Mouse (Mus musculus) CD4-positive helper T cell, adult 2 months (primary cell): ENCODE measurements around the gene Podn.
A peak's percentile ranks its signal among the peaks of the same experiment; 100 is the strongest.

Experiments used
- DNase-seq: peaks from one replicate; pipeline ENCODE4 v3.0.0-alpha.2; 2012; ENCODE audit warnings: low read depth, missing footprints, low spot score

Podn gene

GRCm38 (mm10) chr4:108007532-108008103 is 88.6 kb downstream of the Podn start:
- no peak for DNase-seq

- DNase-seq, result no peak
Measured at GRCm38 (mm10) chr4:108005328-108005727, 90.9 kb downstream of the Podn start.

DNA sequence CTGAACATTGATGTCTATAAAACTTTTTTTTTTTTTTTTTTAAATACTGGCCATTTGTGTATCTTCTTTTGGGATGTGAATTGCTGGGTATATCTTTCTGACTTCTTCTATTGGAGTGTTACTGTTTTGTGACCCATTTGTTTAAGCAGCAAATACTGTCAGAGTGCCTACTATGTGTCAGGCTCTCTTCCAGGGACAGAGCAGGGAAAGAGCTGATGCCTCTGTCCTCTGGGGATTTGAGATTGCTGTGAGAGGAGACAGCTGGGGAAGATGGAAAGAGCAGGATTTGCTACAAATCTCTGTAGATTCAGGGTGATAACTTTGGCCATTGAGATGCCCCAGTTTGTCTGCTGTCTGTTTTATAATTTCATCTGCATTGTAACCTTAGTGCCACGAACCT is 96.9 kb downstream of the Podn start:
- DNase-seq, result no peak

GRCm38 (mm10) chr4:107998641-107999332 is 97.5 kb downstream of the Podn start:
- no peak for DNase-seq

DNA sequence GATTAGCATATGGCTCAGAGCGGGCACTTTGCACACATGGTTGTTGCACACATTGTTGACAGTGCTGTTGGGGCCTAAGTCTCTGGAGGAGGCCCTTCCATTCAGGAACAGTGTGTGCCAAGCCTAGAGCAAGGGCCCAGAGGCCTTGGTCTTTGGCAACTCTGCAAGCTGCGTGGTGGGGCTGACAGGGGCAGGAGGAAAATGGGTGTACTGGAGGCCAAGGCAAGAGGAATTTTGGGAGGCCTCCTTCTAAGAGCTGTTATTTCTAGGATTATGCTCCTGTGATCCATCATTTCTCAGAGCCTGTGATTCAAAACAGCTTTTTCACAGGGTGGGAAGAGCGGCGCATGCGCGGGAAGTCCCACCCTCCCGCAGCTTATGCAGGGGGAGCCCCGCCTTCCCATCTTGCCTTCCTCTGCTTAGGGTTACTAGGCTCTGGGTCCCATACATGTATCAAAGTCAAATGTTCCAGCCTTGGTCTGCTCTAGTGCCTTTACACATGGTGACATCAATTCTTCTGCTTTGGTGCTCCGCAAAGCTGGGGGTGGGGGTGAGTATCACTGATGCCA is 99.7 kb downstream of the Podn start:
- DNase-seq, result no peak

DNA sequence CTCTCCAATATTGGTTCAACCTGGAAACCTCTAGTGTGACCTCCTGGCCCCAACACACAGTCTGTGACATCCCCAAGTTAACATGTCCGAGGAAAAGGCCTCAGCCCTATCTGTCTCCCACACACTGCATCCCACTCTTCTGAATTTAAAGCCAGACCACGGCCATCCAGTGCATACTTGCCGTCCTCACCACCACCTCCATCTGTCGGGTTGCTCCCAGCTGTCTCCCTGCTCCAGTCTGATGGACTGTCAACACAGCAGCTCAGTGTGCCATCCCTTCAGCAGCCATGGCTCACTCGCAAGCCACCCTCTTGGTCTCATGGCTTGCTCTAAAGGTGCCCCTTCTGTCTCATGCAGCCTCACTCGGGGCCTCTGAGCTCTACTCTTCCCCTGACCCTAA is 100.5 kb downstream of the Podn start:
- DNase-seq, result no peak

- DNase-seq, result no peak
Measured at GRCm38 (mm10) chr4:107995011-107995410, 101.2 kb downstream of the Podn start.

DNA sequence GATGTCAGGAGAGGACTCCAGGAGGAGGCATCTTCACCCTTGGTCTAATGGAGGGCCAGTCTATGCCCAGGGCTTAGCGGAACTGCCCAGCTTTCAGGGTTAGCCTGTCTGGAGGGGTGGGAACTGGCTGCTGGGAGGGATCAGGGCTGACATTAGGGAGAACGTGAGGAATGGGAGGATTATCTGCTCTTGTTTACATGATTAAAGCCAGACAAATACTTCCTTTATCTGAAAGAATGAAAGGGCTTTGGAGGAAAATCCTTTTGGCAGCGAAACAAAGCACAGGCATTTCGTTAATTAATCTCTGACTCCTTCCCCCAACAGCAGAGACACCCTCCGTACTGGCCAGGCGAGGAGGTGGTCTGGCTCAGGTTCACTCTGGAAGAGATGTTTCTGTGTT is 104.4 kb downstream of the Podn start:
- DNase-seq, result no peak

- DNase-seq, result no peak
Measured at GRCm38 (mm10) chr4:107990818-107991217, 105.4 kb downstream of the Podn start.

GRCm38 (mm10) chr4:107988931-107989330 is 107.3 kb downstream of the Podn start:
- peak; percentile 44 for DNase-seq

- no peak for DNase-seq
Measured at GRCm38 (mm10) chr4:107986386-107987168, 109.7 kb downstream of the Podn start.

DNA sequence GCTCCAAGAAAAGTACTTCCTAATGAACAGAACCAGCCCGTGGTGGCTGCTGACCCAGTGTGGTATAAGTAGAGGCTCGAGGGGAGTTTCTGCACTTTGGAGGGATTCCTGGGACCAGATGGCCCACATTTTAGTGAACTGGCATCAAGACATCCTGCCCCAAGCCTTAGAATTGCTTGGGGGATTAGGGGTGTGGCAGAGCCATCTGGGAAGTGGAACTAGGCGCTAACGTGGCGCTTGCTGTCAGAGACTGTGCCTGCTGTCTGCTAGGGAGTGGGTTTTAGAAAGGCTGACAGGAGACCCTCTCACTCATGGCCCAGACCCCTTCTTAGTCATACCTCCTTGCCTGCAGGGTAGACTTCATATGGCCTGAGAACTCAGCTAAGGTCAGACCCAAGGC is 110.4 kb downstream of the Podn start:
- no peak for DNase-seq

DNA sequence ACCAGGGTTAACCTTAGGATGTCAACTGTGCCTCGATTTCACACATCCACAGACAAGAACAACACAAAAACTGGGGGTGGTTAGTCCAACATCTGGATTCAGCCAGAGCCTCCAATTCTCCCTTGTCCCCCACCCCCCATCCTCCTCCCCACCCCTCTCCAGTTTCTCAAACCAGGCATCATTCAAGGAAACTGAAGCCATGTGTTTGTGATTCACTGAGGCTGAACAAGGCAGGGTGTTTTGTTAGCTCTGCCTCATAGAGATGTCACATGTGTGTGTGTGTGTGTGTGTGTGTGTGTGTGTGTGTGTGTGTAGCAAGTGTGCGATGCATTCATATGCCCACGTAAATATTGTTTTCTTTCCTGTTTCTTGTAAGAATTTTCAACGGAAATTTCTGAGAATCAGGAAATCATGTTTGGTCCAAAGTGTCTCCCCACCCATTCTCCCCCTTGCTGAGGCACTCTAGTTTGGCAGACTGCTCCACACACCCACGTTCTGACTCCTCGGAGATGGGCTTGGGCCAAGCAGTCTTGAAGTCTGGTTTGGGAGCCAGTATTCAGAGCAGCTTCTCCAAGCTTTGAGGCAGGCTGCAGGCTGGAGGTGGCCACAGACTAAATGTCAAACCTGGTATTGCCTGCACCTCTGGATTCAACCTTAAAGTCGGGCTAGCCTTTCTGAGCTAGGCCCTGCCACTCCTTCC is 111.8 kb downstream of the Podn start:
- DNase-seq, result no peak

GRCm38 (mm10) chr4:107983717-107984116 is 112.5 kb downstream of the Podn start:
- DNase-seq, result no peak

GRCm38 (mm10) chr4:107980002-107980600 is 116.1 kb downstream of the Podn start:
- no peak for DNase-seq

DNA sequence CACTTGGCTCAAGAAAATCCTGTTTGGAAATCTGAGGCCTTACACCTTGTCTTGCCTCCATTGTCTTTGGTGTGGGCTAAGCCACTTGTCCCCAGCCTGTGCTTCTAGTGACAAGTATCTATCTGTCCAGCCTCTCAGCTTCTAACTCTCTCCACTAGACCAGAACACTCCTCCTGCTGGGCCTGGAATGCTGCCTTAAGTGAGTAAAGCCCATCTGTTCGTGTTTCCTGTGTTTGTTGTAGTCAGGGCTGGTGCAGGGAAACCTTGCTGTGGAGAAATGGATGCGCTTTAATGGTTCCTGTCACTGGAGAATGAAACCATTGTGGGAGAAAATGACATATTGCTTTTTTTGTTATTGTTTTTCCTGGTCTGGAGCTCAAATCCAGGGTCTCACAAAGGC is 116.7 kb downstream of the Podn start:
- no peak for DNase-seq

DNA sequence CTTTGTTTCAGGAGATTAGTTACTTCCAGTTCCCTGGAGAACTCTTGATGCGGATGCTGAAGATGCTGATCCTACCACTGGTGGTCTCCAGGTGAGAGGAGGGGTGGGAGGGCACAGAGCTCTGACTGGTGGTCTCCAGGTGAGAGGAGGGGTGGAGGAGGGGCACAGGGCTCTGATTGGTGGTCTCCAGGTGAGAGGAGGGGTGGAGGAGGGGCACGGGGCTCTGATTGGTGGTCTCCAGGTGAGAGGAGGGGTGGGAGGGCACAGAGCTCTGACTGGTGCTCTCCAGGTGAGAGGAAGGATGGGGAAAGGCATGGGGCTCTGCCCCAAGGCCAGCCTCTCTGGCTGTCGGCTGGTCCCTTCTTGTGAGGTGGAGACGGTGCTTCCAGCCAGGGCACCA is 118.7 kb downstream of the Podn start:
- no peak for DNase-seq

DNA sequence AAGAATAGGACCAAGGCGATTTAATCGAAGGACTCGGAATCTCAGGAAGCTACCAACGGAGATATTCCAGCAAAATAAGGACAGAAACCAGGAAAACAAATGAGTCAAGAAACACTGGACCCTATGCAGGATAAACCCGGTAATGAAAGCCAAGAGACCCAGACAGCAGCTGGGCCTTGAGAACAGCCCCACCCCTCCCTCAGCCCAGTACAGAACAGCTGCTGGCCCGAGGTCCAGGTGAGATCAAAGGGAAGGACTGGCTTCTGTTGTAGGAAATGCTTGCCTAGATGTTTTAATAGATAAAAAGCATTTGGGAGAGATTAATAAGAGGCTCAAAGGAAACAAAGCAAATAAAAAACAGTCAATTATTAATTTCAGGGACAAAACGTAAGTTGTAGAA is 121.2 kb downstream of the Podn start:
- DNase-seq, result no peak

GRCm38 (mm10) chr4:107974527-107974926 is 121.7 kb downstream of the Podn start:
- no peak for DNase-seq

DNA sequence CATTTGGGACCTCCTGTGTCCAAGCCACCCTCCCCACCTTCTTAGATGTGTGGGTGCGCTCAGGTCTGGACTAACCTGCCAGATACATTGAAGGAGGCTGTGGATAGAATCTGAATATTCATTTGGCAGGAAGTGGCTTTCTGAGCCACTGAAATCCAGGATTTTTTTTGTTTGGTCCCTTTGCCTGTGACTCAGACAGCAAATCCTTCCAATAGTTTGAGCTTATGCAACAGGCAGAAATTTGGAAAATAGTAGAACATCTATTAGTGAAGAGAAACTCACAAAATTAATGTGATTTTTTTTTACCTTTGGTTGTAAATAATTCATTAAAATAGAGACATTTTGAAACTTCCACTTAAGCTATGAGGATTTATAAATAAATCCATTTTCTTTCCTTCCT is 125.1 kb downstream of the Podn start:
- DNase-seq, result no peak

DNA sequence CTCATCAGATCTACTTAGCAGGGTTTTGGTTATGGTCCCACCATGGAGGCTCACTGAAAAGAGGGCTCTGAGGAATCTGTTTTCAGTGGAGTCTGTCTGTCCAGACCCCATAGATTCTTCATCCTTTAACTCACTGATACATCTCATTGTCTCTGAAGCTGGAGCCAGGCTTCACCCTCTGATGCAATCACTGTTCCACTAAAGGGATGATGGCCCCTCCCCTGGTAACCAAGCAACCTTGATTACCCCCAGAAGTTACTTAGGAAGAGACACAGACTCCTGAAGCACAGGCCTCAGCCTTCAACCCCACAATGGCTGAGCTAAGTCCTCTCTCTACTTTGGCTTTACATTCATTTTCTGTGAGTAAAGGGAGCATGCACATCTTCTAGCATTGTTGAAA is 126.5 kb downstream of the Podn start:
- DNase-seq, result no peak
